13 mouse cellular contexts compared by ENCODE assay signal in genomic region chr13:96434899-96435331, GRCm38 (mm10). TPM values are rescaled to one million over a fixed set of nuclear protein-coding genes. Genes with fewer than 3 reads are reported as not detected.
DNase-seq lines count a peak whose midpoint lies in the region; ATAC-seq and TF ChIP-seq lines count a peak whose summit lies in the region.
"Had no signal": no experiment of that assay in that cellular context is flagged by ENCODE, and none has a peak within 500 bp of the region (broad histone marks: within the 10 kb centered on the region; RNA-seq: fewer than 3 reads in every experiment).

No protein-coding gene starts in this region.

- no peaks in the 10 kb centered on the region for H3K4me1 ChIP-seq in midbrain, embryonic 14.5 days (ENCODE audit: control insufficient read depth, insufficient read depth, low read length)
- H3K4me1 ChIP-seq in midbrain, embryonic 11.5 days (ENCODE audit: control insufficient read depth, insufficient read depth, low read length): no peaks in the 10 kb centered on the region
- peaks cover 26% of the 10 kb centered on the region for H3K4me1 ChIP-seq in heart, postnatal 0 days (ENCODE audit: control insufficient read depth, insufficient read depth)
- peaks cover 34% of the 10 kb centered on the region for H3K4me1 ChIP-seq in stomach, embryonic 16.5 days (ENCODE audit: control insufficient read depth, insufficient read depth, low read length)
- H3K4me1 ChIP-seq: midbrain, embryonic 13.5 days had no signal

- no peaks in the 10 kb centered on the region for H3K27me3 ChIP-seq in midbrain, embryonic 14.5 days (ENCODE audit: control insufficient read depth, insufficient read depth, low read length)
- no peaks in the 10 kb centered on the region for H3K27me3 ChIP-seq in midbrain, embryonic 11.5 days (ENCODE audit: control insufficient read depth, insufficient read depth, low read length)
- H3K27me3 ChIP-seq in heart, postnatal 0 days (ENCODE audit: control insufficient read depth, insufficient read depth, low read length): no peaks in the 10 kb centered on the region
- no peaks in the 10 kb centered on the region for H3K27me3 ChIP-seq in stomach, embryonic 16.5 days (ENCODE audit: control insufficient read depth, insufficient read depth, low read length)
- H3K27me3 ChIP-seq: midbrain, embryonic 13.5 days had no signal

- no peaks in the 10 kb centered on the region for H3K9me3 ChIP-seq in midbrain, embryonic 14.5 days (ENCODE audit: control insufficient read depth, low read length)
- H3K9me3 ChIP-seq in midbrain, embryonic 11.5 days (ENCODE audit: control insufficient read depth, low read length): no peaks in the 10 kb centered on the region
- H3K9me3 ChIP-seq in heart, postnatal 0 days (replicated peaks; ENCODE audit: control insufficient read depth, low read length): no peaks in the 10 kb centered on the region
- 0 out of 2 replicates have a peak, but pooled peaks cover 4% of the 10 kb centered on the region for H3K9me3 ChIP-seq in stomach, embryonic 16.5 days (replicated peaks; ENCODE audit: control insufficient read depth, low read length)
- H3K9me3 ChIP-seq: midbrain, embryonic 13.5 days had no signal

- 66% methylated on average over 5 of the region's 5 CpGs for WGBS in midbrain, embryonic 14.5 days
- 62% methylated on average over 5 of the region's 5 CpGs for WGBS in midbrain, embryonic 11.5 days
- WGBS in heart, postnatal 0 days: 18% methylated on average over 5 of the region's 5 CpGs
- WGBS in stomach, embryonic 16.5 days: 17% methylated on average over 5 of the region's 5 CpGs

- H3K27ac ChIP-seq in midbrain, embryonic 14.5 days (replicated peaks; ENCODE audit: low read depth, low read length): no peak overlapping the region
- no peak overlapping the region for H3K27ac ChIP-seq in midbrain, embryonic 11.5 days (ENCODE audit: low read depth, low read length)
- peak overlapping the region; percentile 44 for H3K27ac ChIP-seq in heart, postnatal 0 days (ENCODE audit: low read depth)
- peak overlapping the region; percentile 75 for H3K27ac ChIP-seq in stomach, embryonic 16.5 days (ENCODE audit: low read length)
- H3K27ac ChIP-seq: midbrain, embryonic 13.5 days had no signal

- TF ChIP-seq CTCF in heart, postnatal 0 days (IDR thresholded peaks at IDR 0.05; ENCODE audit: low read depth): no peak

- no peak overlapping the region for H3K4me2 ChIP-seq in midbrain, embryonic 14.5 days (ENCODE audit: low read length)
- no peak overlapping the region for H3K4me2 ChIP-seq in midbrain, embryonic 11.5 days
- H3K4me2 ChIP-seq in heart, postnatal 0 days (ENCODE audit: low read depth, low read length): peak overlapping the region; percentile 48
- no peak overlapping the region for H3K4me2 ChIP-seq in stomach, embryonic 16.5 days (ENCODE audit: low read depth, low read length)
- H3K4me2 ChIP-seq: midbrain, embryonic 13.5 days had no signal

- H3K36me3 ChIP-seq in midbrain, embryonic 14.5 days (ENCODE audit: control insufficient read depth, insufficient read depth, low read length): no peaks in the 10 kb centered on the region
- no peaks in the 10 kb centered on the region for H3K36me3 ChIP-seq in midbrain, embryonic 11.5 days (ENCODE audit: control insufficient read depth, insufficient read depth, low read length)
- no peaks in the 10 kb centered on the region for H3K36me3 ChIP-seq in heart, postnatal 0 days (replicated peaks; ENCODE audit: control insufficient read depth, insufficient read depth, low read length)
- H3K36me3 ChIP-seq in stomach, embryonic 16.5 days (ENCODE audit: control insufficient read depth, insufficient read depth, low read length): no peaks in the 10 kb centered on the region
- H3K36me3 ChIP-seq: midbrain, embryonic 13.5 days had no signal

- TF ChIP-seq EP300 in heart, postnatal 0 days (IDR thresholded peaks at IDR 0.05; ENCODE audit: low read depth): no peak

- peak; percentile 22 to 51 for DNase-seq in cerebellum, postnatal 14 days
- DNase-seq in midbrain, embryonic 14.5 days: peak; percentile 31
- no peak for DNase-seq in midbrain, embryonic 11.5 days (ENCODE audit: low spot score, missing footprints)
- peak; percentile 56 for DNase-seq in heart, postnatal 0 days (ENCODE audit: low spot score)
- no peak for DNase-seq in cerebellum, adult 18-20 months
- no peak for DNase-seq in gastrocnemius, postnatal 10 days
- DNase-seq: right cerebral cortex, adult 18-20 months had no signal

- no peak for ATAC-seq in cerebellum, adult (ENCODE audit: insufficient number of reproducible peaks, low FRiP score, low TSS enrichment)
- ATAC-seq in midbrain, embryonic 14.5 days (ENCODE audit: low FRiP score, low TSS enrichment): no peak
- no peak for ATAC-seq in midbrain, embryonic 11.5 days (ENCODE audit: low FRiP score)
- ATAC-seq in heart, postnatal 0 days (ENCODE audit: insufficient read depth, low read depth): peak; percentile 21; the same call in 1 of the 2 replicates
- peak; percentile 55; the same call in 1 of the 2 replicates for ATAC-seq in stomach, embryonic 16.5 days (ENCODE audit: insufficient read depth, low FRiP score)
- ATAC-seq: midbrain, embryonic 13.5 days had no signal

- no peak overlapping the region for H3K4me3 ChIP-seq in midbrain, embryonic 14.5 days (replicated peaks; ENCODE audit: low read depth, low read length)
- no peak overlapping the region for H3K4me3 ChIP-seq in midbrain, embryonic 11.5 days (ENCODE audit: low read depth, low read length)
- 0 out of 2 replicates have a peak overlapping the region, but pooled peaks have one; percentile 7 for H3K4me3 ChIP-seq in heart, postnatal 0 days (ENCODE audit: low read depth, low read length)
- no peak overlapping the region for H3K4me3 ChIP-seq in stomach, embryonic 16.5 days (replicated peaks; ENCODE audit: low read length)
- H3K4me3 ChIP-seq: midbrain, embryonic 13.5 days had no signal

- H3K9ac ChIP-seq in midbrain, embryonic 14.5 days (replicated peaks; ENCODE audit: low read length): no peak overlapping the region
- no peak overlapping the region for H3K9ac ChIP-seq in midbrain, embryonic 11.5 days (ENCODE audit: low read length)
- no peak overlapping the region for H3K9ac ChIP-seq in heart, postnatal 0 days (replicated peaks; ENCODE audit: low read depth, low read length)
- H3K9ac ChIP-seq in stomach, embryonic 16.5 days (ENCODE audit: low read length): no peak overlapping the region
- H3K9ac ChIP-seq: midbrain, embryonic 13.5 days had no signal

RNA-seq across cellular contexts. Expression of gene Ankdd1b, which starts 36.1 kb away (rescaled TPM):
- polyA plus RNA-seq in midbrain, embryonic 14.5 days (2014; fragmentation: Nextera tagmentation; extraction: Ambion mirVana): not detected in 2 replicates
- polyA plus RNA-seq in midbrain, embryonic 11.5 days (2014; fragmentation: Nextera tagmentation; extraction: Ambion mirVana): not detected in 2 replicates
- total RNA-seq in heart, postnatal 0 days (2014; rRNA removed; ENCODE audit: low replicate concordance): 0.88 and 5.4 TPM in 2 replicates
- 0.81 and 1.2 TPM in 2 replicates for polyA plus RNA-seq in heart, postnatal 0 days (2015; fragmentation: Nextera tagmentation; extraction: Ambion mirVana)
- 1.9 and 3.1 TPM in 2 replicates for polyA plus RNA-seq in stomach, embryonic 16.5 days (2015; fragmentation: Nextera tagmentation; extraction: Ambion mirVana)
- total RNA-seq in gastrocnemius, postnatal 10 days (2021): under 1 TPM; 0.29 to 0.31 TPM
- total RNA-seq: layer of hippocampus, postnatal 25 days had no signal
- polyA plus RNA-seq: C2C12; midbrain, embryonic 13.5 days had no signal

RNA-seq across cellular contexts. Expression of gene Poc5, which starts 46.8 kb away (rescaled TPM):
- polyA plus RNA-seq in midbrain, embryonic 14.5 days (2014; fragmentation: Nextera tagmentation; extraction: Ambion mirVana): 20.0 and 25.4 TPM in 2 replicates
- polyA plus RNA-seq in midbrain, embryonic 11.5 days (2014; fragmentation: Nextera tagmentation; extraction: Ambion mirVana): 28.5 and 31.5 TPM in 2 replicates
- 7.9 and 10.6 TPM in 2 replicates for total RNA-seq in heart, postnatal 0 days (2014; rRNA removed; ENCODE audit: low replicate concordance)
- 5.7 and 7.8 TPM in 2 replicates for polyA plus RNA-seq in heart, postnatal 0 days (2015; fragmentation: Nextera tagmentation; extraction: Ambion mirVana)
- polyA plus RNA-seq in stomach, embryonic 16.5 days (2015; fragmentation: Nextera tagmentation; extraction: Ambion mirVana): 11.9 and 12.6 TPM in 2 replicates
- 10 to 100 TPM in 1 of 2 experiments, 1 to 10 TPM in 1; 7.4 to 10.8 TPM for total RNA-seq in gastrocnemius, postnatal 10 days (2021)

RNA-seq across cellular contexts. Expression of gene Gm17622, which starts 55.6 kb away (rescaled TPM):
- polyA plus RNA-seq in midbrain, embryonic 14.5 days (2014; fragmentation: Nextera tagmentation; extraction: Ambion mirVana): not detected in 2 replicates
- polyA plus RNA-seq in midbrain, embryonic 11.5 days (2014; fragmentation: Nextera tagmentation; extraction: Ambion mirVana): not detected in 2 replicates
- not detected in 2 replicates for total RNA-seq in heart, postnatal 0 days (2014; rRNA removed; ENCODE audit: low replicate concordance)
- not detected in 2 replicates for polyA plus RNA-seq in heart, postnatal 0 days (2015; fragmentation: Nextera tagmentation; extraction: Ambion mirVana)
- polyA plus RNA-seq in stomach, embryonic 16.5 days (2015; fragmentation: Nextera tagmentation; extraction: Ambion mirVana): not detected in 2 replicates
- total RNA-seq in gastrocnemius, postnatal 10 days (2021): not detected
- total RNA-seq: gastrocnemius, postnatal 4 days; layer of hippocampus, postnatal 25 days had no signal
- polyA plus RNA-seq: C2C12; midbrain, embryonic 13.5 days had no signal

Comparison
In these comparisons a context has a peak if more than half of its experiments do, and no peak if none do; other contexts are left out.
1. DNase-seq: peak in cerebellum, postnatal 14 days (2 of 2), midbrain, embryonic 14.5 days (single experiment) and heart, postnatal 0 days (single experiment); none in midbrain, embryonic 11.5 days (single experiment), cerebellum, adult 18-20 months (0 of 2) and gastrocnemius, postnatal 10 days (single experiment).
2. ATAC-seq: peak in heart, postnatal 0 days (single experiment) and stomach, embryonic 16.5 days (single experiment); none in cerebellum, adult (single experiment), midbrain, embryonic 14.5 days (single experiment) and midbrain, embryonic 11.5 days (single experiment).
3. H3K27ac ChIP-seq: peak in heart, postnatal 0 days (single experiment) and stomach, embryonic 16.5 days (single experiment); none in midbrain, embryonic 14.5 days (single experiment) and midbrain, embryonic 11.5 days (single experiment).